Mouse (Mus musculus): ENCODE results near the gene Tdp1.

DNA sequence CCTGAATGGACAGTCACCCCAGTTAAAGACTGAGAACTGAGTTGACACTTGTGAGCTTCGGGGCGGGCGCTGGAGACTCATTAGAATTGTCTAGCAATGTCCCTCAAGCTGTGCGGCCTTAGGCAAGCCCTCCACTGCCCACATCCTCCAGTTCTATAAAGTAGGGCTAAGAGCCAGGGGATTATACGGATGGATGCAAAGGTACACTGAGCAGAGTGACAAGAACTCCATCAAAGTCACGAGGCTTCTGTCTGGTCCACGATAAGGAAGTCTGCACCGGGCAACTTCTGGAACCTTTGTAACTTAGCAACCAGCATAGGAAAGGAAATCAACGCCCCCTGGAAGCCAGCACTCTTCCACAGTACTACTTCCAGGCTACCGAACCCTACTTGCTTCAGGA lies 75.6 kb downstream of the Tdp1 start:
- no peak for TF ChIP-seq POLR2A (IDR thresholded peaks at IDR 0.05; ENCODE audit: low read depth, low read length)
- TF ChIP-seq CTCF (IDR thresholded peaks at IDR 0.05; ENCODE audit: borderline replicate concordance, insufficient read depth, low read length), result no peak

All from embryonic fibroblast, embryonic 13.5 days (primary cell).